Mouse (Mus musculus) retina, adult 2 months (tissue): ENCODE measurements around the gene Fam160a1.

Experiments used
- DNase-seq: peaks from one replicate; pipeline ENCODE4 v3.0.0-alpha.2; 2012; ENCODE audit warnings: low read depth, low spot score

Gene Fam160a1

GRCm38 (mm10) chr3:85679960-85680359, 137.1 kb downstream of the Fam160a1 start:
- no peak for DNase-seq

- DNase-seq, result no peak
Measured at GRCm38 (mm10) chr3:85679312-85679933, 137.7 kb downstream of the Fam160a1 start.

- DNase-seq, result no peak
Measured at GRCm38 (mm10) chr3:85677952-85678351, 139.1 kb downstream of the Fam160a1 start.

- DNase-seq, result no peak
Measured at GRCm38 (mm10) chr3:85677133-85677532, 140.0 kb downstream of the Fam160a1 start.

- no peak for DNase-seq
Measured at GRCm38 (mm10) chr3:85669844-85670243, 147.2 kb downstream of the Fam160a1 start.

- DNase-seq, result no peak
Measured at GRCm38 (mm10) chr3:85667683-85668082, 149.4 kb downstream of the Fam160a1 start.

- DNase-seq, result no peak
Measured at GRCm38 (mm10) chr3:85666736-85667135, 150.4 kb downstream of the Fam160a1 start.

GRCm38 (mm10) chr3:85666166-85666565, 150.9 kb downstream of the Fam160a1 start:
- no peak for DNase-seq

GRCm38 (mm10) chr3:85664591-85665171, 152.4 kb downstream of the Fam160a1 start:
- no peak for DNase-seq

- no peak for DNase-seq
Measured at GRCm38 (mm10) chr3:85663826-85664225, 153.3 kb downstream of the Fam160a1 start.

GRCm38 (mm10) chr3:85661926-85662813, 154.9 kb downstream of the Fam160a1 start:
- no peak for DNase-seq

- no peak for DNase-seq
Measured at GRCm38 (mm10) chr3:85659681-85660080, 157.4 kb downstream of the Fam160a1 start.

GRCm38 (mm10) chr3:85655538-85655937, 161.6 kb downstream of the Fam160a1 start:
- DNase-seq, result no peak

GRCm38 (mm10) chr3:85652727-85653665, 164.1 kb downstream of the Fam160a1 start:
- no peak for DNase-seq

- DNase-seq, result no peak
Measured at GRCm38 (mm10) chr3:85649176-85649575, 167.9 kb downstream of the Fam160a1 start.

GRCm38 (mm10) chr3:85645517-85646004, 171.5 kb downstream of the Fam160a1 start:
- no peak for DNase-seq

- DNase-seq, result no peak
Measured at GRCm38 (mm10) chr3:85644814-85645213, 172.3 kb downstream of the Fam160a1 start.

- DNase-seq, result no peak
Measured at GRCm38 (mm10) chr3:85641751-85642150, 175.3 kb downstream of the Fam160a1 start.

- no peak for DNase-seq
Measured at GRCm38 (mm10) chr3:85636716-85637447, 180.2 kb downstream of the Fam160a1 start.

GRCm38 (mm10) chr3:85635591-85635990, 181.5 kb downstream of the Fam160a1 start:
- DNase-seq, result no peak

GRCm38 (mm10) chr3:85635126-85635419, 182.0 kb downstream of the Fam160a1 start:
- DNase-seq, result no peak
